Mouse (Mus musculus) cerebral cortex, adult 2 months (tissue): ENCODE results near the gene Pilrb2.

ENCODE experiments used
- WGBS: fragments of 180-500 bp; shearing (Covaris S2); methylation state at CpG from one replicate; pipeline ENCODE4 v1.1.7; 2018; 5-methylcytosine and 5-hydroxymethylcytosine counted together

Gene Pilrb2

DNA sequence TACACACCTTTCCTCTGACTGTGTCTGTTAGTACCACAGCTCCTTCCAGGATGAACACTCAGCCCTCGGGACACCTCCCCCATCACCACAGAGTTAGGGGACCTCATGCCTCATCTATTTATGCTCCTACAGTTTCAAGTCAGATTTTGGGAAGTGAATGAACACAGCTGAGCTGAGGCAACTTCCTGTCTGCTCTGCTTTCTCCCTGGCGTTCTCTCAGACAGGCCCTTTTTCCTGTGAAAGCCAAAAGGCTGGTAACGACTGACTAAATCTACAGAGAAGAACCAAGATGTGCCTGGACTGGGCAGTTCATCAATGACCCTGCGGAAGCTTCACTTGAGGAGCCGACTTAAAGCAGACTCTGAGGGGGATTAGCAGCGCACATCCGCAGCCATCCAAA is 41.4 kb downstream of the Pilrb2 start:
- 73% methylated on average over 7 of the region's 7 CpGs for WGBS

DNA sequence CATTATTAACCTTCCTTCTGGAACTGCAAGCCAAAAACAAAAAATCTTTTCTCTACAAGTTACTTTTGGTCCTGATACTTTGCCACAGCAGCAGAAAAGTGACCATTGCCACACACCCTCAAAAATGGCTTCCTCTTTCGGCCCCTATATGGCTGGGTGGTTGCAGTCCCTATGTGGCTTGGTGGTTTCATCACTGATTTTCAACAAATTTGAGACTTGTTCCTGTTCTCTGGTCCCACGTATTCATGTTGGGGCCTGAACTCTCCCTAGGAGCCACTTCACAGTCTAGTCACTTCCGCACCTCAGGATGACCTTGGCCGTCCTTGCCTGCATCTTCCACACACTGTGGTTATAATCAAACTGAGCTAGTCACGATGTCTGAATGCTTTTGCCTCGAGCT is 42.9 kb downstream of the Pilrb2 start:
- WGBS = 82% methylated on average over 6 of the region's 6 CpGs

DNA sequence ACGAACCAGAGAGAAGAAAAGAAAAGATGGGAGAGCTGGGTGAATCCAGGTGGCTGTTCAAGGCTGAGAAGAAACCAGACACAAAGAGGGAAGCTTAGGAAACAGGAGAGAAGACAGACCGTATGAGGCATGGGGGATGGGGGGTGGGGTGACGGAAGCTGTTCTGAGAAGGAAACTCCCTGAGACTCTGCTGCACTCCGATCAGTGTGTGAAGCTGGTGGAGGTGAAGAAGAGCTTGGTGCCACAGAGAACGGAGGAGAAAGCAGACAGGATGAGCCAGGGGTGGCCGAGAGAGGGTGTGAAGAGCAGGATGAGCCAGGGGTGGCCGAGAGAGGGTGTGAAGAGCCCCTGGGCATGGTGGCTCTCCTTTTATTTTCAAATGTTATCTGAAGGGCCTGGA is 45.2 kb downstream of the Pilrb2 start:
- 69% methylated on average over 7 of the region's 7 CpGs for WGBS

DNA sequence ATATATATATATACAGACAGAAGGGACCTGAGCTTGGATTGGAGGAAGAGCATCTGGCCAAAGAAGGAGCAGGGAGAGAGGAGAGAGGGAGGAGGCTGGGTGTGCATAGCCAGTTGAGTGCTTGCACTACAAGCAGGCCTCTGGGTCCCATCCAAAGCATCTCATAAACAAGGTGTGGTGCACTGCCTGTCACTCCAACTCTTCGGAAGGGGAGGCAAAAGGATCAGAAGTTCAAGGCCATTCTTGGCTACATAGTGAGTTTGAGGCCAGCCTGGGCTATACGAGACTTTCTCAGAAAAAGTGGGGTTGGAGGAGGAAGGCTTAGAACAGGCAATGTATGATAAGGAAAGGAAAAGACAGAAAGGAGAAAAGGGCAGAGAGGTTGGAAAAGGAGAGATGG is 45.6 kb downstream of the Pilrb2 start:
- 82% methylated on average over 2 of the region's 2 CpGs for WGBS

DNA sequence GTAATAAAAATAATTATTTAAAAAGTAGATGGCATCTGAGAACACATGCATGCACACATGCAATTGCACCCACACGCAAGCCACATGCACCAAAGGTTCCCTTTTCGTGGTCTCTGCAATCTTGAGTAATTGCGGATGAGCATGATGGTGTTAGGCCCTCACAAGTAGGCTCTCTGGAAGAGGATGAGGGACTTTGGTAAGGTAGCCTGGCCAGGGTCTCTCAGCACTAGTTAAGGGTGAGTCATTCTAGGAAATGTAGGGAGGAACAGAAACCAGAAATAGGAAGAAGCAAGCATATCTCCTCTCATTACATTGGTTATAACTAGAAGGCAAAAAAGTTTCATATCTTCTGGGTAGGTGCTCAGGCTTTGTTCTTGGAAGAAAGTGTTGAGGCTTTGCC is 46.6 kb downstream of the Pilrb2 start:
- 90% methylated on average over 3 of the region's 3 CpGs for WGBS

DNA sequence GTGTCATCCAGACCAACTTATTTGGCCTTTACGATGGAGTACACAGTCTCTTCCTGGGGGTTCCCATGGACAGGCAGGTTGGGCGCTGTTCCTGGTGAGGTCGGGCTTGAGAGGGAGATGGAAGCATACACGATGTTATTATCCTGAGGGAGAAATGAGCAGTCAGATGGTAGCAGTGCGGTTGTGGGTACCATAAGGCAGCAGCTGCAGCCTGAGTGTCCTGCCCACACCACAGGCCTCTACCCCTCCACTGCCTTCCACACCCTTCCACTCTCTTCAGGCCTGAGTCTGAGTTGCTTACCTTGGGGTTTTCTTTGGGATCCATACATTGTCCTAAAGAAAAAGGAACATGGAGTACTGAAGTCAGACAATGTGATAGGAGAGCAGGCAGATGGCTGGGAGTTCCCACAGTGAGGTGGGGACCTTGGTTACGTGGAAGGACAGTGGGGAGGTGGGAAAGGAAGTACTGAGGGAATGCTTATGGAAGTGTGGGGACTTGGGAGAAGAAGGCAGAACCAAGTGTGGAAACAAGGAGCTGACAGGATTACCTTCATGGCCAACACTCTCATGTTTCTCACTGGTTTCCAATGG is 48.1 kb downstream of the Pilrb2 start:
- 94% methylated on average over 6 of the region's 6 CpGs for WGBS

DNA sequence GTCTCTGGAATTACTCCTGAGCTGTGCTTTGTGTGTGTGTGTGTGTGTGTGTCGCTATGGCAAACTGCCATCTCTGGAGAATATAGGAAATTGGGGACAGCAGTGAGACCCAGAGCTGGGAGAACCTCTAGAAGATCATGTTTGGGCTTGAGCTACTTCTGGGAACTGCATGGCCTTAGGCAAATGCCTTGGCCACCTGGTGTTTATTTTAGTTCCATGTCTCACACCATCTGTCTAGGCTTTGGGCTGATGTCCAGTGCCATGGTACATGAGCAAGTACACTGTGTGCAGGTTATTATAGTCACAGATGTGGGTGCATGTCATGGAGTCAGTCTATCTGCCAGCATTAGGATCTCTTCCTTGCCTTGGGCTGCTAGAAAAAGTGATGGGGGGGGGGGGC is 49.0 kb downstream of the Pilrb2 start:
- WGBS = 90% methylated on average over 1 of the region's 1 CpGs

DNA sequence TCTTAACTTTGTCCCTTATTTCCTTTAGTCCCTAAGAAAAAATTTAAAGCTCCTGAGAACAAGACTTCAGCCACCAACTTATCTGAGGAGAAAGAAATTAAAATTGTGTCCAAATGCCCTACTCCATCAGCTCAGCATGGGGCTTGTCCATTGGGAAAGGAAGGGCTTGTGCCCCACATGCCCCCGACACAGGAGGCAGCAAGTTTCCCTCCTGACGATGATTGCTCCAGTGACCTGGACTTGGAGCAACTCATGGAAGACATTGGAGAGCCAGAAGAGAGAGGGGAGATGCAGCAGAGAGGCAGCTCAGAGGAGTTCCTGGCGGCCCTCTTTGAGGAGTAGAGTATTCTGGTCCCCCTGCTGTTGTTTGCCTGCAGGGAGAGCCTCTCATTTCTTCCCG is 49.5 kb downstream of the Pilrb2 start:
- WGBS = 79% methylated on average over 4 of the region's 4 CpGs

DNA sequence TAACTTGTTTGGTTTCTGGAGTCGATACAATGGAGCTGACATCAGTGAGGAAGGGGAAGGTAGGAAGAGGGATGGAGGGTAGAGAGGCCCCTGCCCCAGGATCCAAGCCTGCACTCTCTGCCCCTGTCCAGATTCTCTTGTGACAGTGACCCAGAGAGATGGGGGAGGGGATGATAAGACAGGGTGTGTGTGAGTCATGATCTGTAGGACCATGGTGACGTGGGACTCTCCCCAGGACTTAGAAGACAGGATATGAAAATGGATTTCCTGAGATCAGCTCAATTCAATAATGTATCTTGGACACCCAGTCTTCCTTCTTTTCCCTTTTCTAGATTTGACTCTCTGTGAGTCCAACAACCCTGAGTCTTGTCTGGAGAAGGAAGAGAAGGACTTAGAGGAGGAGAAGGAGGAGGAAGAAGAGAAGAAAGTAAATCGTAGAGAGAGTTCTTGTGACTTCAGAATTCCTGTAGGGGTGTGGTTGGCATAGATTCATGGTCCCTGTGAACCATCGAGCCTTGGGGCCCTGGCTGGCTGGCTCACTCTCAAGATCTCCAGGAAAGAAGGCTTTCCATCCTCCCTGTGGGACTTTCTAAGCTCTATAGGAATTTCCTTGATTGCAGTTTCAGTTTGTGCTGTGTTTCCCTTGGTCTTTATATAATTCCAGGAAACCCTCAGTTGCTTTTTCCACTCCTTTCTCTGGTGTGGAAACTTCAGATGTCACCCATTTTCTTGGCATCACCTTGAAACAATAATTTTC is 54.0 kb downstream of the Pilrb2 start:
- 65% methylated on average over 4 of the region's 4 CpGs for WGBS
